Mouse (Mus musculus): ENCODE data around the gene Cdipt. TPM values are rescaled to one million over a fixed set of nuclear protein-coding genes. Genes with fewer than 3 reads are reported as not detected.

The Cdipt gene
- polyA plus RNA-seq (2015; fragmentation: Nextera tagmentation; extraction: Ambion mirVana): 131 and 140 TPM in 2 replicates

- H3K4me3 ChIP-seq: peak within 1 kb of the TSS; percentile 99
- H3K9ac ChIP-seq: peak within 1 kb of the TSS; percentile 100
- peaks cover 33% of the 10 kb centered on the region for H3K36me3 ChIP-seq
- no peak for ATAC-seq (ENCODE audit: low FRiP score, low read depth)
- no peaks in the 10 kb centered on the region for H3K27me3 ChIP-seq
- peaks cover 16% of the 10 kb centered on the region for H3K4me1 ChIP-seq (replicated peaks)
- peak within 1 kb of the TSS; percentile 99 for H3K27ac ChIP-seq (replicated peaks)
- 15% methylated on average over 1 of the region's 1 CpGs for WGBS
- peak within 1 kb of the TSS; percentile 71 for H3K4me2 ChIP-seq
- no peaks in the 10 kb centered on the region for H3K9me3 ChIP-seq
Observed at GRCm38 (mm10) chr7:126975893-126975949, at the start of gene Cdipt. TSS of gene Cdipt (plus strand) at chr7:126975914.

- ATAC-seq (ENCODE audit: low FRiP score, low read depth): no peak
- Histone ChIP-seq H3K9me3 (no peaks in the 10 kb centered on the region), H3K4me2 (no peak overlapping the region), H3K36me3 (no peaks in the 10 kb centered on the region), H3K27ac (replicated peaks) (no peak overlapping the region), H3K27me3 (no peaks in the 10 kb centered on the region), H3K9ac (no peak overlapping the region), H3K4me3 (no peak overlapping the region), H3K4me1 (replicated peaks) (peaks cover 17% of the 10 kb centered on the region)
- WGBS: 66% methylated on average over 3 of the region's 3 CpGs
Observed at GRCm38 (mm10) chr7:126926299-126926698, 49.4 kb upstream of the Cdipt start.

- peak; percentile 96 for ATAC-seq (ENCODE audit: low FRiP score, low read depth)
Observed at GRCm38 (mm10) chr7:126928384-126929037, 47.2 kb upstream of the Cdipt start, which contains the start of gene Kctd13. TSS of gene Kctd13 (plus strand) at chr7:126928879.

GRCm38 (mm10) chr7:126929046-126929445, 46.7 kb upstream of the Cdipt start:
- no peaks in the 10 kb centered on the region for H3K27me3 ChIP-seq
- peak overlapping the region; percentile 82 for H3K27ac ChIP-seq (replicated peaks)
- H3K4me1 ChIP-seq (replicated peaks): peaks cover 12% of the 10 kb centered on the region
- H3K9ac ChIP-seq: peak overlapping the region; percentile 57
- under 1% methylated on average over 27 of the region's 27 CpGs for WGBS
- peak; percentile 81; the same call in 1 of the 2 replicates for ATAC-seq (ENCODE audit: low FRiP score, low read depth)
- no peaks in the 10 kb centered on the region for H3K9me3 ChIP-seq
- 0 out of 2 replicates have a peak, but pooled peaks cover 8% of the 10 kb centered on the region for H3K36me3 ChIP-seq
- H3K4me3 ChIP-seq: peak overlapping the region; percentile 66
- H3K4me2 ChIP-seq: peak overlapping the region; percentile 88

More at GRCm38 (mm10) chr7:126928384-126929037, 47.2 kb upstream of the Cdipt start, which contains the start of gene Kctd13:
- 0 out of 2 replicates have a peak, but pooled peaks cover 5% of the 10 kb centered on the region for H3K36me3 ChIP-seq
- H3K9ac ChIP-seq: peak within 1 kb of the TSS; percentile 57
- H3K27me3 ChIP-seq: no peaks in the 10 kb centered on the region
- peak within 1 kb of the TSS; percentile 66 for H3K4me3 ChIP-seq
- peaks cover 12% of the 10 kb centered on the region for H3K4me1 ChIP-seq (replicated peaks)
- H3K27ac ChIP-seq (replicated peaks): peak within 1 kb of the TSS; percentile 82
- peak within 1 kb of the TSS; percentile 88 for H3K4me2 ChIP-seq
- H3K9me3 ChIP-seq: no peaks in the 10 kb centered on the region
- WGBS: 4% methylated on average over 56 of the region's 56 CpGs

GRCm38 (mm10) chr7:126932652-126933051, 43.1 kb upstream of the Cdipt start:
- Histone ChIP-seq H3K4me1 (replicated peaks) (peaks cover 12% of the 10 kb centered on the region), H3K36me3 (peaks cover 25% of the 10 kb centered on the region), H3K4me2 (no peak overlapping the region), H3K9ac (no peak overlapping the region), H3K4me3 (no peak overlapping the region), H3K27ac (replicated peaks) (no peak overlapping the region), H3K27me3 (no peaks in the 10 kb centered on the region), H3K9me3 (no peaks in the 10 kb centered on the region)
- WGBS: 85% methylated on average over 2 of the region's 2 CpGs
- ATAC-seq (ENCODE audit: low FRiP score, low read depth): no peak

- Histone ChIP-seq H3K9ac (no peak overlapping the region), H3K9me3 (no peaks in the 10 kb centered on the region), H3K4me1 (replicated peaks) (peaks cover 1% of the 10 kb centered on the region; the same call in 1 of the 2 replicates), H3K36me3 (peaks cover 48% of the 10 kb centered on the region), H3K4me3 (no peak overlapping the region), H3K4me2 (no peak overlapping the region), H3K27ac (replicated peaks) (no peak overlapping the region), H3K27me3 (no peaks in the 10 kb centered on the region)
- WGBS: 48% methylated on average over 6 of the region's 6 CpGs
- ATAC-seq (ENCODE audit: low FRiP score, low read depth): no peak
Observed at GRCm38 (mm10) chr7:126941171-126941570, 34.5 kb upstream of the Cdipt start.

GRCm38 (mm10) chr7:126941801-126942200, 33.9 kb upstream of the Cdipt start:
- H3K36me3 ChIP-seq: peaks cover 42% of the 10 kb centered on the region
- no peak for ATAC-seq (ENCODE audit: low FRiP score, low read depth)
- H3K4me2 ChIP-seq: no peak overlapping the region
- no peaks in the 10 kb centered on the region for H3K9me3 ChIP-seq
- H3K27me3 ChIP-seq: no peaks in the 10 kb centered on the region
- no peak overlapping the region for H3K9ac ChIP-seq
- H3K4me3 ChIP-seq: no peak overlapping the region
- no peak overlapping the region for H3K27ac ChIP-seq (replicated peaks)
- peaks cover 8% of the 10 kb centered on the region for H3K4me1 ChIP-seq (replicated peaks)
- WGBS: 55% methylated on average over 5 of the region's 5 CpGs

- Histone ChIP-seq H3K4me2 (no peak overlapping the region), H3K36me3 (peaks cover 29% of the 10 kb centered on the region), H3K4me1 (replicated peaks) (peaks cover 35% of the 10 kb centered on the region), H3K4me3 (no peak overlapping the region), H3K27me3 (no peaks in the 10 kb centered on the region), H3K9me3 (no peaks in the 10 kb centered on the region), H3K9ac (no peak overlapping the region), H3K27ac (replicated peaks) (no peak overlapping the region)
- WGBS: 41% methylated on average over 3 of the region's 3 CpGs
- ATAC-seq (ENCODE audit: low FRiP score, low read depth): no peak
Observed at GRCm38 (mm10) chr7:126946530-126946929, 29.2 kb upstream of the Cdipt start.

- WGBS: 77% methylated on average over 9 of the region's 10 CpGs
- Histone ChIP-seq H3K9me3 (no peaks in the 10 kb centered on the region), H3K9ac (peak overlapping the region; percentile 65), H3K4me3 (peak overlapping the region; percentile 53), H3K4me2 (peak overlapping the region; percentile 84), H3K36me3 (peaks cover 19% of the 10 kb centered on the region), H3K27ac (replicated peaks) (peak overlapping the region; percentile 92), H3K4me1 (replicated peaks) (peaks cover 55% of the 10 kb centered on the region), H3K27me3 (no peaks in the 10 kb centered on the region)
- ATAC-seq (ENCODE audit: low FRiP score, low read depth): no peak
Observed at GRCm38 (mm10) chr7:126948626-126949025, 27.1 kb upstream of the Cdipt start.

GRCm38 (mm10) chr7:126949403-126949792, 26.3 kb upstream of the Cdipt start, which contains the start of gene Asphd1:
TSS of gene Asphd1 (minus strand) at chr7:126949582.
- H3K4me1 ChIP-seq (replicated peaks): peaks cover 55% of the 10 kb centered on the region
- peak; percentile 75 for ATAC-seq (ENCODE audit: low FRiP score, low read depth)

GRCm38 (mm10) chr7:126949793-126950646, 25.7 kb upstream of the Cdipt start, which contains the start of gene Sez6l2:
TSS of gene Sez6l2 (plus strand) at chr7:126950563.
- Histone ChIP-seq H3K9me3 (no peaks in the 10 kb centered on the region), H3K27ac (replicated peaks) (peak within 1 kb of the TSS; percentile 92), H3K9ac (peak within 1 kb of the TSS; percentile 65), H3K4me1 (replicated peaks) (peaks cover 55% of the 10 kb centered on the region), H3K4me3 (peak within 1 kb of the TSS; percentile 53), H3K27me3 (no peaks in the 10 kb centered on the region), H3K36me3 (peaks cover 11% of the 10 kb centered on the region), H3K4me2 (peak within 1 kb of the TSS; percentile 84)
- under 1% methylated on average over 36 of the region's 42 CpGs for WGBS
- ATAC-seq (ENCODE audit: low FRiP score, low read depth): peak; percentile 89

More at GRCm38 (mm10) chr7:126949403-126949792, 26.3 kb upstream of the Cdipt start, which contains the start of gene Asphd1:
- H3K27me3 ChIP-seq: no peaks in the 10 kb centered on the region
- H3K4me3 ChIP-seq: peak within 1 kb of the TSS; percentile 53
- WGBS: under 1% methylated on average over 19 of the region's 21 CpGs
- H3K9me3 ChIP-seq: no peaks in the 10 kb centered on the region
- H3K9ac ChIP-seq: peak within 1 kb of the TSS; percentile 65
- peaks cover 17% of the 10 kb centered on the region for H3K36me3 ChIP-seq
- H3K4me2 ChIP-seq: peak within 1 kb of the TSS; percentile 84
- H3K27ac ChIP-seq (replicated peaks): peak within 1 kb of the TSS; percentile 92
